Mouse (Mus musculus) embryonic facial prominence, embryonic 11.5 days (tissue): ENCODE results near the gene Pbsn. TPM values are rescaled to one million over a fixed set of nuclear protein-coding genes. Genes with fewer than 3 reads are reported as not detected.
"Not testable (repeated sequence)": the region's sequence is repeated elsewhere in the genome, so short reads cannot be mapped to it uniquely, and the experiment has no call there.

Source experiments
- ATAC-seq: fragments of 200-750 bp; cut with Nextera tagmentation; replicated peaks from 2 replicates; pipeline ENCODE4 v1.8.0; 2017; ENCODE audit warnings: low read depth; ENCODE audit not compliant: insufficient number of reproducible peaks, low FRiP score, low TSS enrichment
- DNase-seq: peaks from one replicate; pipeline ENCODE4 v3.0.0-alpha.2; 2015; ENCODE audit warnings: low spot score
- H3K27ac ChIP-seq: fragments of 300-500 bp; sonication (generic); replicated peaks from 2 replicates; pipeline ENCODE4 v1.5.1; 2014; ENCODE audit warnings: mild to moderate bottlenecking, low read depth, low read length, control low read depth
- H3K27me3 ChIP-seq: fragments of 300-500 bp; sonication (generic); 2 replicates; pipeline ENCODE4 v1.6.1; 2014; ENCODE audit warnings: mild to moderate bottlenecking, low read length, moderate library complexity, mixed read lengths; ENCODE audit not compliant: control insufficient read depth, insufficient read depth
- H3K36me3 ChIP-seq: fragments of 300-500 bp; sonication (generic); replicated peaks from 2 replicates; pipeline ENCODE4 v1.6.1; 2014; ENCODE audit warnings: low read depth, mild to moderate bottlenecking, low read length, moderate library complexity, mixed read lengths; ENCODE audit not compliant: control insufficient read depth, insufficient read depth
- H3K4me1 ChIP-seq: fragments of 300-500 bp; sonication (generic); 2 replicates; pipeline ENCODE4 v1.6.1; 2014; ENCODE audit warnings: low read length, mixed read lengths; ENCODE audit not compliant: control insufficient read depth, insufficient read depth
- H3K4me2 ChIP-seq: fragments of 300-500 bp; sonication (generic); 2 replicates; pipeline ENCODE4 v1.6.1; 2014; ENCODE audit warnings: low read depth, mild to moderate bottlenecking, control low read depth, low read length, moderate library complexity
- H3K4me3 ChIP-seq: fragments of 300-500 bp; sonication (generic); 2 replicates; pipeline ENCODE4 v1.5.1; 2014; ENCODE audit warnings: low read depth, low read length, control low read depth
- H3K9ac ChIP-seq: fragments of 300-500 bp; sonication (generic); replicated peaks from 2 replicates; pipeline ENCODE4 v1.6.1; 2014; ENCODE audit warnings: mild to moderate bottlenecking, control low read depth, low read length
- H3K9me3 ChIP-seq: fragments of 300-500 bp; sonication (generic); replicated peaks from 2 replicates; pipeline ENCODE4 v1.6.1; 2016; ENCODE audit warnings: mild to moderate bottlenecking, low read length, inconsistent platforms, mixed read lengths; ENCODE audit not compliant: control insufficient read depth
- WGBS: fragments of 180-500 bp; shearing (Covaris S2); extraction: QIAGEN DNeasy Blood & Tissue Kit; methylation state at CpG from one replicate; pipeline ENCODE4 v1.1.7; 2014; 5-methylcytosine and 5-hydroxymethylcytosine counted together
- polyA plus RNA-seq: library from polyadenylated mRNA; unstranded; fragments of >200 nt; fragmentation: Nextera tagmentation; extraction: Ambion mirVana; gene quantifications from 2 replicates; pipeline ENCODE4 v1.2.1, GENCODE M21; 2014

Gene Pbsn
- polyA plus RNA-seq = not detected in 2 replicates

DNA sequence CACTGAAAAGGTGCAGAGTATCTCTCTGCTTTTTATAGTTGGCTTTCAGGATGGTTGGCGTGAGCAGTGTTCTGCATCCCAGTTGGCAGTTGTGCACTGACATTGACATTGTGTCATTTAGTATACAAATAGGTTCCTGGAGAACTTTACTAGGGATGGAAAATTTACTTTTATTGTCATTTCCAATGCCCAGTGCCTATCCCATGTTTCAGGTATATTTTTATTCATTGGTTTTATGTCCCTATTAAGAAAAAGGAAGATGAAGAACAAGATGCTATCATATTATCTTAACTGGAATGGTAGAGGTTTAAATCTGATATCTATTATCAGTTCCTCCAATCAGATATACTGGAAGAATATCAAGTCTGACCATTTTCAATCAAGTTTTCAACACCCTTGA, at the start of gene Pbsn:
Gene Pbsn, minus strand, starts transcription at position 101 of the 400 bp plus-strand sequence.
- Histone ChIP-seq H3K4me3 (no peak within 1 kb of the TSS), H3K4me2 (no peak within 1 kb of the TSS), H3K27ac (no peak within 1 kb of the TSS), H3K9ac (no peak within 1 kb of the TSS), H3K36me3 (no peaks in the 10 kb centered on the region), H3K27me3 (no peaks in the 10 kb centered on the region), H3K9me3 (no peaks in the 10 kb centered on the region), H3K4me1 (no peaks in the 10 kb centered on the region)
- no peak for DNase-seq
- no peak for ATAC-seq
- WGBS = 79% methylated on average over 1 of the region's 1 CpGs

DNA sequence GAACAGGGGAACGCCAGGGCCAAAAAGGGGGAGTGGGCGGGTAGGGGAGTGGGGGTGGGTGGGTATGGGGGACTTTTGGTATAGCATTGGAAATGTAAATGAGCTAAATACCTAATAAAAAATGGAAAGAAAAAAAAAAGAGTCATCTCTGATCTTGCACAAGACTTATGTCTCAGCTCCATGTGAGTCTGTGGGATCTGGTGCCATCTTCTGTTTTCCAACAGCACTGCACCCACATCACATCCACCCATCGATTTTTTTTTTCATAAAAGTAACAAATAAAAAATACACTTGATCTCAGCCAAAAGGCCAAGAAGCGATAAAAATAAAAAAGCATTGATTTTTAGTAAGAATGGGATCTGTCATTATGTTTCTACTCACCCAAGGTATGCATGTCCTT, 26.6 kb upstream of the Pbsn start:
- H3K27ac ChIP-seq, DNase-seq, H3K4me3 ChIP-seq, H3K9me3 ChIP-seq, H3K27me3 ChIP-seq, H3K36me3 ChIP-seq, ATAC-seq, H3K4me1 ChIP-seq, H3K4me2 ChIP-seq, H3K9ac ChIP-seq: not testable (repeated sequence)
- WGBS = 40% methylated on average over 2 of the region's 4 CpGs

DNA sequence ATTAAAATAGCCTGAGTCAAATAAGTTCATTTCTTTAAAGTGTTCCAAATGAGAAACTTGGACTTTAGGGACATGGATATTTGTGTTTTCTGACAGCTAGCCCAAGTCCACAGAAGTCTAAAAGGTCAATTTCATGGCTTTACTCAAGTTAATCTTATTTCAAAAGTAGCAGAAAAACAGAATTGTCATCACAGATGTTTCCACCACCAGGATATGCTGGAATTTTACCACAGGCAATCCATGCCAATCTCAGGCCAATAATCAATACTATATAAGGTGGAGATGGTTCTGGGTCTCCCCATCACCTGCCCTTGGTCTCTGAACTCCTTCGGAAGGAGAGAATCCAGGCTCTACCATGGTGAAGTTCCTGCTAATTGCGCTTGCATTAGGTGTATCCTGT, 11.0 kb upstream of the Pbsn start, which contains the start of gene Gm14744:
Gene Gm14744, plus strand, starts transcription at position 301 of the 400 bp plus-strand sequence.
- not testable (repeated sequence) for H3K4me3 ChIP-seq, H3K4me2 ChIP-seq, H3K4me1 ChIP-seq, H3K36me3 ChIP-seq, DNase-seq, H3K9me3 ChIP-seq, H3K27ac ChIP-seq, ATAC-seq, H3K9ac ChIP-seq, H3K27me3 ChIP-seq
- WGBS = 64% methylated on average over 2 of the region's 2 CpGs

DNA sequence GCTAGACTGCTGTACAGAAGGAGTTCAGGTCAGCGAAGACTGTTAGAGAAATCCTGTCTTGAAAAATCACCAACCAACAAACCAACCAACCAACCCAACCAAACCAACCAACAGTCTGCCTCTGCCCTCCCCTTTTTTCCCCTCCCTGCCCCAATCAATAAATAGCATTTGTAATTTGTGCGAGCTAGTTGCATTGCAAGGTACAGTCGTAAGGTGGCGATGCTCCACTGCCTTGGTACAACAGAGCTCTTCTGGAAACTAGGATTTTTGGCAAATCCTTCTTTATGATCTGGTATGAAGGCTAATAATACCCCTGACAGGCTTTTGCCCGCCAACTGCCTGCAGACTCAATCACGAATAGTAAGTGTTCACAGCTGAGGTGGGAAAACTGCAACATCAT, 41.4 kb downstream of the Pbsn start:
- no peak overlapping the region for H3K9ac ChIP-seq
- H3K27ac ChIP-seq = no peak overlapping the region
- H3K9me3 ChIP-seq = no peaks in the 10 kb centered on the region
- no peak for DNase-seq
- 51% methylated on average over 6 of the region's 6 CpGs for WGBS
- no peaks in the 10 kb centered on the region for H3K27me3 ChIP-seq
- no peak overlapping the region for H3K4me3 ChIP-seq
- no peaks in the 10 kb centered on the region for H3K36me3 ChIP-seq
- no peak for ATAC-seq
- no peak overlapping the region for H3K4me2 ChIP-seq
- H3K4me1 ChIP-seq = no peaks in the 10 kb centered on the region

DNA sequence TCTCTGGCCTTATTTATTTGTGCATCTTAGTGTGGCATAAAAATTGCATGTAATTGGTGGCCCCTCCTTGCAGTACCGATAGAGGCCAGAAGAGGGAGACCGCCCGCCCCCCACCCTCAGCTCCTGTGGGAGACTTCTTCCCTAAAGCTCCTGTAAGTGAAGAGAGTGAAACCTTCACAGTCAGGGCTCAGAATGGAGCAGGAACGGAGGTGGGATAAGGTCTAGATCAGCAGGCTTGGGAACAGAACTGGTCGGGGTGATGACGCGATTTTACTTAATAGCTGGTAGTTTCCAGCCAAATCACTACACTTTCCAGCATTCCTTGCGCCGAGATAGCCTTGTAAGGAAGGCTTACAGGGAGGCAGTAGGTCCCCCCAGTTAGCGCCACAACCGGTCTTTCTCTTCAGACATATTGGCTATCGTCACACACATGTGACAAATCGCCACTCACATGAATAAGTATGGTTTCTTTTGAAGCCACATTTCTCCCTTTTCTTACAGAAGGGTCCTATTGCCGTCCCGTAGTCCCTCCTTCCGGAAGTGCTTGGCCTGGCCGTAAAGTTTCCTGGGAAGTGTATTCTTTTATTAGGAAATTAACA, 42.7 kb downstream of the Pbsn start:
- H3K9me3 ChIP-seq = no peaks in the 10 kb centered on the region
- no peaks in the 10 kb centered on the region for H3K36me3 ChIP-seq
- ATAC-seq (peak; percentile 70), DNase-seq (peak; percentile 58)
- H3K4me2 ChIP-seq = peak overlapping the region; percentile 19
- H3K4me3 ChIP-seq = peak overlapping the region; percentile 24
- H3K27me3 ChIP-seq = no peaks in the 10 kb centered on the region
- no peak overlapping the region for H3K27ac ChIP-seq
- H3K9ac ChIP-seq = peak overlapping the region; percentile 13
- 21% methylated on average over 17 of the region's 17 CpGs for WGBS
- H3K4me1 ChIP-seq = no peaks in the 10 kb centered on the region

DNA sequence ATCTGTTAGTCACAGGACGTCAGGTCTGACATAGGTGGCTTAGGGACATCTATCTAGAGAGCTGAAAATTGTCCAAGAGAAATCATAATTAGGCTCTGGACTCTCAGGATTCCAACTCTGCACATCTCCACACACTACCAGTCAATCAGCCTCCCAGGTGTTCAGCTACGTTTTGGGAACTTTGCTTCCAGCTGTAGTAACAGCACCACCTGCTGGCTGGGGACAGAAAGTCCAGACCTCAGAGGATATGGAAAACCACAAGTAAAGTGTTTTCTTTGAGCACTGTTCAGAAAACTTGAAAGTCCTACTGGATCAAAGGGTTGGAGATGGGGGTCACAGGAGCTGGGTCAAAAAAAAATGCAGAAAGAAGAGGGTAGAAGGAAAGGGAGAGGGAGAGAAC, 44.8 kb downstream of the Pbsn start:
- Histone ChIP-seq H3K27ac (no peak overlapping the region), H3K4me1 (no peaks in the 10 kb centered on the region), H3K9ac (no peak overlapping the region), H3K4me3 (no peak overlapping the region), H3K27me3 (no peaks in the 10 kb centered on the region), H3K9me3 (no peaks in the 10 kb centered on the region), H3K4me2 (no peak overlapping the region), H3K36me3 (no peaks in the 10 kb centered on the region)
- DNase-seq = peak; percentile 54
- no peak for ATAC-seq
- WGBS = 13% methylated on average over 2 of the region's 2 CpGs

DNA sequence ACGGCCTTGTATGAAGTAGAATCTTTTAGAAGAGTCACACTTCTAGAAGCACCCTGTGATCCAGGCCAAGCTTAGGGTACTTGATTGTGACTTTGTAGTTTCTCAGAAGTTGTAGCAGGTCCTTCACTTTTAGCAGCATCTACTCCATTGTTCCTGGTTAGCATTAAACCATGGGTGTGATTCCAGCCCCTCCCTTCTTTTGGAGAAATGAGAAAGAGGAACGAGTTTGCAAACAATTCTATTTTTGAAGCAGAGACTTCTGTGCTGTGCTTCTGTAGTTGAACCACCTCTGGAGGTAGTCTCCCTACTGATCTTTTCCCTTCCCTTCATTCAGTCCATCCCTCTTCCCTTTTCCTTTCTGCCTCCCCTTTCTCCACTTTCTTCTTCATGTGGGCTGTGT, 51.1 kb downstream of the Pbsn start:
- Histone ChIP-seq H3K4me1 (no peaks in the 10 kb centered on the region), H3K4me3 (no peak overlapping the region), H3K27ac (no peak overlapping the region), H3K36me3 (no peaks in the 10 kb centered on the region), H3K27me3 (no peaks in the 10 kb centered on the region), H3K9me3 (no peaks in the 10 kb centered on the region), H3K4me2 (no peak overlapping the region), H3K9ac (no peak overlapping the region)
- DNase-seq (no peak), ATAC-seq (no peak)
- 76% methylated on average over 2 of the region's 2 CpGs for WGBS

DNA sequence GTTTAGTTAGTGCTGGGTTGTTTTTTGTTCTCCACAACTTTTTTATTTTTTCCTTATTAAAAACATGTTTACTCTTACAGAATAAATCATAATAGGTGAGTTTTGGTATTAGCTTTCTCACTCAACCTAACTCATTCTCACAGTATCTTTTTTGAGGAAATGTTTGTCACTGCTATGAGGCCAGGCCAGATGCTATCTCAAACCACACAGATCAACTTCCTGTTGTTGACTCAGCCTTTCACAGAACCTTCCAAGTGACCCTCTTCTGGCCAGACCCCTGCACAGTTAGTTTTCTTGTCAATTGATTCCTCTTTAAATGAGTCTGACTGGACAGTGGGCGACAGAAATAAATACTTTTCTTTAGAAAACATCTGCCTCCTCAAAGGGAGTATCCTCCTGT, 51.9 kb downstream of the Pbsn start:
- Histone ChIP-seq H3K27ac (no peak overlapping the region), H3K36me3 (no peaks in the 10 kb centered on the region), H3K9me3 (no peaks in the 10 kb centered on the region), H3K9ac (no peak overlapping the region), H3K4me3 (no peak overlapping the region), H3K4me1 (no peaks in the 10 kb centered on the region), H3K27me3 (no peaks in the 10 kb centered on the region), H3K4me2 (no peak overlapping the region)
- DNase-seq (no peak), ATAC-seq (no peak)
- 62% methylated on average over 1 of the region's 1 CpGs for WGBS
